Mouse (Mus musculus): Measurements from ENCODE around the gene Atp2b2.
"Not testable (repeated sequence)": the region's sequence is repeated elsewhere in the genome, so short reads cannot be mapped to it uniquely, and the experiment has no call there.

Atp2b2 gene

GRCm38 (mm10) chr6:113778229-113778753, 264.1 kb downstream of the Atp2b2 start:
- DNase-seq = no peak

- no peak for DNase-seq
Measured at GRCm38 (mm10) chr6:113768804-113769203, 273.6 kb downstream of the Atp2b2 start.

GRCm38 (mm10) chr6:113761644-113762043, 280.8 kb downstream of the Atp2b2 start:
- no peak for DNase-seq

GRCm38 (mm10) chr6:113749119-113749685, 293.2 kb downstream of the Atp2b2 start:
- DNase-seq = peak in 1 of 2 experiments; percentile 12

GRCm38 (mm10) chr6:113748351-113748750, 294.1 kb downstream of the Atp2b2 start:
- DNase-seq = no peak

GRCm38 (mm10) chr6:113747284-113747683, 295.1 kb downstream of the Atp2b2 start:
- no peak for DNase-seq

- DNase-seq = no peak
Measured at GRCm38 (mm10) chr6:113745117-113745516, 297.3 kb downstream of the Atp2b2 start.

- DNase-seq = no peak
Measured at GRCm38 (mm10) chr6:113743111-113743510, 299.3 kb downstream of the Atp2b2 start.

GRCm38 (mm10) chr6:113742321-113742720, 300.1 kb downstream of the Atp2b2 start:
- no peak for DNase-seq

GRCm38 (mm10) chr6:113741425-113741824, 301.0 kb downstream of the Atp2b2 start:
- DNase-seq = no peak

- DNase-seq = peak; percentile 63 to 68
Measured at GRCm38 (mm10) chr6:113740236-113741217, 301.9 kb downstream of the Atp2b2 start, which contains the start of gene Sec13. TSS of gene Sec13 (minus strand) at chr6:113740743.

- no peak for DNase-seq
Measured at GRCm38 (mm10) chr6:113737318-113738046, 304.9 kb downstream of the Atp2b2 start.

- DNase-seq = no peak
Measured at GRCm38 (mm10) chr6:113731296-113731695, 311.1 kb downstream of the Atp2b2 start.

- DNase-seq = no peak
Measured at GRCm38 (mm10) chr6:113728181-113728580, 314.2 kb downstream of the Atp2b2 start.

GRCm38 (mm10) chr6:113721061-113721460, 321.4 kb downstream of the Atp2b2 start:
- DNase-seq = no peak

GRCm38 (mm10) chr6:113719878-113720277, 322.5 kb downstream of the Atp2b2 start, which contains the start of gene Ghrl:
TSS of gene Ghrl (minus strand) at chr6:113719880.
- DNase-seq = no peak

GRCm38 (mm10) chr6:113717541-113717940, 324.9 kb downstream of the Atp2b2 start:
- no peak for DNase-seq

GRCm38 (mm10) chr6:113714797-113715196, 327.6 kb downstream of the Atp2b2 start:
- DNase-seq = no peak

GRCm38 (mm10) chr6:113714276-113714675, 328.1 kb downstream of the Atp2b2 start:
- DNase-seq = no peak

GRCm38 (mm10) chr6:113713389-113713788, 329.0 kb downstream of the Atp2b2 start:
- not testable (repeated sequence) for DNase-seq

GRCm38 (mm10) chr6:113712718-113713117, 329.7 kb downstream of the Atp2b2 start:
- DNase-seq = no peak
